Mouse (Mus musculus): ENCODE results near the gene Zscan20.

DNA sequence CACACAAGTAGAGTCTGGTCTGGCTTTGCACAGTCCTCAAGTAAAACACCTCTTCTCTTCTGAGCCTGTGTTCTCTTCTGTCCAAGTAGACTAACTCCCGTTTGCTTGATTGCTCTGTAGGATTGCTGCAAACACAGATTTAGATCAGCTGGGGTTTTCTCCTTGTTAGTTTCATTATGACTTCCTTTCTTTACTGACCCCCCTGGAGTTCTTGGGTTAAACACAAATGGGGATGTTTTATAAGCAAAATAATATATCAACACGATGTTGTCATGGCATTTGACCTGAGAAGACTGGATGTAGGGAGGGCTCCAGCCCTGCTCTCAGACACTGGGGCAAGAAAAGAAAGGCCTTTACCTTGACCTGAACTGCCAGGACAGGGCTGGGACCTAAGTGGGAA lies 9.1 kb upstream of the Zscan20 start:
- TF ChIP-seq POLR2AphosphoS2 (IDR thresholded peaks at IDR 0.05; ENCODE audit: insufficient read length, low read depth): no peak
- no peak for TF ChIP-seq POLR2A (IDR thresholded peaks at IDR 0.05; ENCODE audit: insufficient read length, low read depth)
- TF ChIP-seq USF1 (IDR thresholded peaks at IDR 0.05; ENCODE audit: low read depth): no peak
- TF ChIP-seq MAX (IDR thresholded peaks at IDR 0.05; ENCODE audit: low read depth): no peak
- TF ChIP-seq MYOD1 (IDR thresholded peaks at IDR 0.05; ENCODE audit: control insufficient read depth in 1 of 3, insufficient read length in 2 of 3, low read depth in 2 of 3): no peak
- no peak for TF ChIP-seq TCF12 (IDR thresholded peaks at IDR 0.05; ENCODE audit: insufficient read depth, poor library complexity, severe bottlenecking)
- no peak for TF ChIP-seq MYOG (IDR thresholded peaks at IDR 0.05; ENCODE audit: control insufficient read depth in 1 of 3, insufficient read depth in 1 of 3, insufficient read length in 2 of 3, low read depth in 2 of 3)
- TF ChIP-seq E2F4 (IDR thresholded peaks at IDR 0.05; ENCODE audit: insufficient read depth): no peak
- TF ChIP-seq CEBPB (IDR thresholded peaks at IDR 0.05; ENCODE audit: insufficient read depth, poor library complexity, severe bottlenecking): no peak
- TF ChIP-seq SRF (IDR thresholded peaks at IDR 0.05; ENCODE audit: control insufficient read depth, insufficient read length, low read depth): no peak
